Mouse (Mus musculus) heart, embryonic 16.5 days (tissue): ENCODE data around the gene March4. TPM values are rescaled to one million over a fixed set of nuclear protein-coding genes. Genes with fewer than 3 reads are reported as not detected.

Source experiments
- ATAC-seq: fragments of 200-750 bp; cut with Nextera tagmentation; replicated peaks from 2 replicates; pipeline ENCODE4 v1.8.0; 2017; ENCODE audit warnings: moderate number of reproducible peaks; ENCODE audit not compliant: insufficient read depth, low FRiP score; ENCODE audit errors: extremely low read depth
- H3K27ac ChIP-seq: fragments of 300-500 bp; sonication (generic); 2 replicates; pipeline ENCODE4 v1.5.1; 2014; ENCODE audit warnings: mild to moderate bottlenecking, low read length, control low read depth, moderate library complexity
- H3K27me3 ChIP-seq: fragments of 300-500 bp; sonication (generic); 2 replicates; pipeline ENCODE4 v1.6.1; 2014; ENCODE audit warnings: low read length, mixed read lengths; ENCODE audit not compliant: control insufficient read depth, insufficient read depth
- H3K36me3 ChIP-seq: fragments of 300-500 bp; sonication (generic); 2 replicates; pipeline ENCODE4 v1.6.1; 2014; ENCODE audit not compliant: control insufficient read depth, insufficient read depth
- H3K4me1 ChIP-seq: fragments of 300-500 bp; sonication (generic); 2 replicates; pipeline ENCODE4 v1.6.1; 2014; ENCODE audit warnings: low read length, mixed read lengths; ENCODE audit not compliant: control insufficient read depth, insufficient read depth
- H3K4me2 ChIP-seq: fragments of 300-500 bp; sonication (generic); 2 replicates; pipeline ENCODE4 v1.6.1; 2014; ENCODE audit warnings: low read depth, mild to moderate bottlenecking, control low read depth, low read length
- H3K4me3 ChIP-seq: fragments of 300-500 bp; sonication (generic); 2 replicates; pipeline ENCODE4 v1.5.1; 2014; ENCODE audit warnings: mild to moderate bottlenecking, control low read depth, low read length
- H3K9ac ChIP-seq: fragments of 300-500 bp; sonication (generic); 2 replicates; pipeline ENCODE4 v1.6.1; 2014; ENCODE audit warnings: low read length, control low read depth
- H3K9me3 ChIP-seq: fragments of 300-500 bp; sonication (generic); replicated peaks from 2 replicates; pipeline ENCODE4 v1.6.1; 2016; ENCODE audit warnings: low read length; ENCODE audit not compliant: control insufficient read depth
- WGBS: fragments of 180-500 bp; shearing (Covaris S2); extraction: QIAGEN DNeasy Blood & Tissue Kit; methylation state at CpG from one replicate; pipeline ENCODE4 v1.1.7; 2014; 5-methylcytosine and 5-hydroxymethylcytosine counted together
- polyA plus RNA-seq: library from polyadenylated mRNA; unstranded; fragments of >200 nt; fragmentation: Nextera tagmentation; extraction: Ambion mirVana; gene quantifications from 2 replicates; pipeline ENCODE4 v1.2.1, GENCODE M21; 2015

March4 gene
- polyA plus RNA-seq, 1 experiment from 2014 or later, result not detected

GRCm38 (mm10) chr1:72506202-72506601 lies 30.5 kb downstream of the March4 start:
- Histone ChIP-seq H3K27ac (no peak overlapping the region), H3K4me1 (no peaks in the 10 kb centered on the region), H3K4me2 (no peak overlapping the region), H3K27me3 (no peaks in the 10 kb centered on the region), H3K4me3 (no peak overlapping the region), H3K36me3 (no peaks in the 10 kb centered on the region), H3K9ac (no peak overlapping the region), H3K9me3 (no peaks in the 10 kb centered on the region)
- no peak for ATAC-seq
- 48% methylated on average over 10 of the region's 10 CpGs for WGBS

DNA sequence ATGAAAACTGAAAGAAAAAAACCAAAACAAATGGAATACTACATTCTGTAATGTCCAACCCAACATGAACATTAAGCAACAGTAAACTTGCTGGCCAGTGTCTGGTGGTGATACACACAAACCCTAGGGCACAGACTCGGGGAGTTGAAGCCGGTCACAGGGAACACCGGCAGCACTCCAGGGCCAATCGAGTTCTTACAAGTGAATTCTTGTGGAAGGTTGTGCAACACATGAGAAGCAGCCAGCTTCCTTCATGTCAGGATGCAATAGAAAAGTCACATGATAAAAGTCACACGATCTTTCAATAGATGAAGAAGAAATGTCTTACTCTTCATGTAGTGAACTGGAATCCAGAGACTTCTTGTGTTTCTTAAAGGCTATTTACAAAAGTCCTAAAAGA lies 39.1 kb downstream of the March4 start:
- ATAC-seq, result no peak
- 82% methylated on average over 5 of the region's 5 CpGs for WGBS
- Histone ChIP-seq H3K27ac (no peak overlapping the region), H3K27me3 (no peaks in the 10 kb centered on the region), H3K4me3 (no peak overlapping the region), H3K4me1 (no peaks in the 10 kb centered on the region), H3K4me2 (no peak overlapping the region), H3K9me3 (no peaks in the 10 kb centered on the region), H3K9ac (no peak overlapping the region), H3K36me3 (no peaks in the 10 kb centered on the region)

DNA sequence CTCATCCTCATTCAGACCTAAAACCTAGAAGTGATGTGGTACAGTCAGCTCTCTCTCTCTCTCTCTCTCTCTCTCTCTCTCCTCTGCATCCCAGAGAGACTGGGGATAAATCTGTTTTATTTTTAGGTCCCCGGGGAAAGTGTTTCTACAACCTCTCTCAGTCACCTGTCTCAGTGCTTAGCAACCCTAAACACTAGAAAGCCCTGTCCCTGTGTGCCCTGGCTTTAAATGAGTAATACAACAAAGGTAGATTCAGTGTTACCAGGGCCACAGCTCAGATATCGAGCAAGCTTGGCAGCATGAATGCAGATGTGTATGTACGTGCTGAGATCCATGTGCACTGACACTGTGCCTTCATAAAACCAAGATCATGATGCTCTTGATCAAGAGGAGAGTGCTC lies 43.3 kb downstream of the March4 start:
- H3K4me2 ChIP-seq, result no peak overlapping the region
- H3K36me3 ChIP-seq, result no peaks in the 10 kb centered on the region
- no peaks in the 10 kb centered on the region for H3K9me3 ChIP-seq
- H3K9ac ChIP-seq, result no peak overlapping the region
- no peak overlapping the region for H3K27ac ChIP-seq
- ATAC-seq, result no peak
- no peaks in the 10 kb centered on the region for H3K27me3 ChIP-seq
- WGBS, result 64% methylated on average over 3 of the region's 3 CpGs
- H3K4me1 ChIP-seq, result no peaks in the 10 kb centered on the region
- H3K4me3 ChIP-seq, result no peak overlapping the region

DNA sequence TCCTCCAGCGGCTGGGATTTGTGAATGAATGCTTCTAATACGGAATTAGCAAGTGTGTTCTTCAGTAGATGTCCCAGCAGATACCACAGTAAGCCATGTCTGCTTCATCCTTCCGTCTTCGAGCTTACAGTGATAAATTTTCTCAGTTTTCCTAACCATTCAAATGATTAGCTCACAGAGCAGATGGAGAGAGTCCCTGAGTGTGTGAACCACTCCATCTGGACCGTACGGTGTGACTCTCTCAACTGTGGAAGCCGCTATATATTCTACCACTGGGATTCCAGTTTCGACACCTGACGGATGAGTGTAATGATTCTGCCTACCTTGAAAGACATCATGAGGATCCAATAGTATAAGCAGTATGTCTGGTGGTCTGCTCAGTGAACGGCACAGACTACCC lies 44.1 kb downstream of the March4 start:
- 88% methylated on average over 10 of the region's 10 CpGs for WGBS
- no peak overlapping the region for H3K4me3 ChIP-seq
- no peak for ATAC-seq
- no peaks in the 10 kb centered on the region for H3K9me3 ChIP-seq
- no peak overlapping the region for H3K4me2 ChIP-seq
- no peaks in the 10 kb centered on the region for H3K27me3 ChIP-seq
- no peak overlapping the region for H3K9ac ChIP-seq
- H3K4me1 ChIP-seq, result no peaks in the 10 kb centered on the region
- no peaks in the 10 kb centered on the region for H3K36me3 ChIP-seq
- no peak overlapping the region for H3K27ac ChIP-seq

DNA sequence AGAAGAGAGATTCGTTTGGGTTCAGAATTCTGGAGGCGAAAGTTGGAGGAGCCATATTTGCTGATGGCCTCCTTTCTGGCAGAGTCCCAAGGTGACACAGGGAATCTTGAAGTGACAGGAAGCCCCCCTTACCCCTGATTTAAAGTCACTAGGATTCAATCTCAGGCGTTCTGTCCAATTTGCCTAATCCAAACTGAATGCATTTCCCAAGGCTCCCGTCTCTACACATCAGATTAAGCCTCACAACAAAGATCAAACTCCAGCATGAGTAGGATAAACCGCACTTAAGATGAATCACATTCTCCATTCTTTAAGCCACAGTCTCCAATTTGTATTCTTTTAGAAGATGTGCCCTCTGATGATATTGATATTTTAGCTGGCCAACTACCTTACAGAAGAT lies 45.4 kb downstream of the March4 start:
- Histone ChIP-seq H3K9ac (no peak overlapping the region), H3K27ac (no peak overlapping the region), H3K36me3 (no peaks in the 10 kb centered on the region), H3K4me3 (no peak overlapping the region), H3K4me1 (no peaks in the 10 kb centered on the region), H3K4me2 (no peak overlapping the region), H3K27me3 (no peaks in the 10 kb centered on the region), H3K9me3 (no peaks in the 10 kb centered on the region)
- ATAC-seq, result no peak
- 67% methylated on average over 5 of the region's 5 CpGs for WGBS

GRCm38 (mm10) chr1:72490801-72491200 lies 45.9 kb downstream of the March4 start:
- Histone ChIP-seq H3K36me3 (no peaks in the 10 kb centered on the region), H3K9me3 (no peaks in the 10 kb centered on the region), H3K27ac (no peak overlapping the region), H3K4me3 (no peak overlapping the region), H3K4me2 (no peak overlapping the region), H3K9ac (no peak overlapping the region), H3K27me3 (no peaks in the 10 kb centered on the region), H3K4me1 (no peaks in the 10 kb centered on the region)
- WGBS, result 75% methylated on average over 3 of the region's 3 CpGs
- ATAC-seq, result no peak

GRCm38 (mm10) chr1:72490193-72490592 lies 46.5 kb downstream of the March4 start:
- no peak overlapping the region for H3K4me3 ChIP-seq
- no peaks in the 10 kb centered on the region for H3K36me3 ChIP-seq
- no peak overlapping the region for H3K4me2 ChIP-seq
- no peaks in the 10 kb centered on the region for H3K27me3 ChIP-seq
- no peaks in the 10 kb centered on the region for H3K9me3 ChIP-seq
- H3K4me1 ChIP-seq, result no peaks in the 10 kb centered on the region
- H3K27ac ChIP-seq, result no peak overlapping the region
- WGBS, result 7% methylated on average over 8 of the region's 8 CpGs
- no peak overlapping the region for H3K9ac ChIP-seq
- ATAC-seq, result peak; percentile 49; the same call in 1 of the 2 replicates

DNA sequence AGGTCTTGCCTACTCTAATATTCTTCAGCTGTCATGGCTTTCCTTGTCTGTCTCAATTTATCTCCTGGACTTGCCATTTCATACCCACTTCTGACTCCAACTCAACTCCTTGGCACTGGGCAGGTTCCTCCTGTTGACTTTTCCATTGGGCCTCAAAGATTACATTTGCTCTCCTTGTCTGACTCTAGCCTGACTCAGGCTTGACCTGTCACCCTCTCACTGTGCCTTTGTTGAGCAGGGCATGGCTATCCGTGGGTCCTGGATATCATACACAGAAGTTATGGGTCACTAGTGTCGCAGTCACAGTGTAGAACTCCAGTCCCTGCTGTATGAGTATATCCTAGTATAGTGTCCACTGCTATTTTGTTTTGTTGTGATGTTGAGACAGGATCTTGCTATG lies 60.1 kb downstream of the March4 start:
- no peak overlapping the region for H3K4me2 ChIP-seq
- no peak overlapping the region for H3K9ac ChIP-seq
- no peaks in the 10 kb centered on the region for H3K9me3 ChIP-seq
- no peaks in the 10 kb centered on the region for H3K27me3 ChIP-seq
- no peak overlapping the region for H3K4me3 ChIP-seq
- no peaks in the 10 kb centered on the region for H3K4me1 ChIP-seq
- no peak for ATAC-seq
- WGBS, result 72% methylated on average over 2 of the region's 2 CpGs
- no peaks in the 10 kb centered on the region for H3K36me3 ChIP-seq
- no peak overlapping the region for H3K27ac ChIP-seq

DNA sequence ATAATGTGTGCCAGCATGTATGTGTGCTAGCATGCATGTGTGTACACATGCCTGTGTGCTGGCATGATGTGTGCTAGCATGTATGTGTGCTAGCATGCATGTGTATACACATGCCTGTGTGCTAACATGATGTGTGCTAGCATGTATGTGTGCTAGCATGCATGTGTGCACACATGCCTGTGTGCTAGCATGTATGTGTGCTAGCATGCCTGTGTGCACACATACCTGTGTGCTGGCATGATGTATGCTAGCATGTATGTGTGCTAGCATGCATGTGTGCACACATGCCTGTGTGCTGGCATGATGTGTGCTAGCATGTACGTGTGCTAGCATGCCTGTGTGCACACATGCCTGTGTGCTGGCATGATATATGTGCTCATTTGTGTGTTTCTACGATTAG lies 67.7 kb downstream of the March4 start:
- no peaks in the 10 kb centered on the region for H3K9me3 ChIP-seq
- no peak overlapping the region for H3K9ac ChIP-seq
- H3K27me3 ChIP-seq, result no peaks in the 10 kb centered on the region
- no peaks in the 10 kb centered on the region for H3K36me3 ChIP-seq
- no peak overlapping the region for H3K4me2 ChIP-seq
- H3K27ac ChIP-seq, result no peak overlapping the region
- WGBS, result 77% methylated on average over 2 of the region's 2 CpGs
- no peak for ATAC-seq
- no peak overlapping the region for H3K4me3 ChIP-seq
- H3K4me1 ChIP-seq, result no peaks in the 10 kb centered on the region

- Histone ChIP-seq H3K27me3 (no peaks in the 10 kb centered on the region), H3K4me3 (no peak overlapping the region), H3K9ac (no peak overlapping the region), H3K27ac (no peak overlapping the region), H3K4me2 (no peak overlapping the region), H3K9me3 (no peaks in the 10 kb centered on the region), H3K4me1 (no peaks in the 10 kb centered on the region), H3K36me3 (no peaks in the 10 kb centered on the region)
- no peak for ATAC-seq
- WGBS, result 22% methylated on average over 5 of the region's 5 CpGs
These were observed 68.2 kb downstream of the March4 start for GRCm38 (mm10) chr1:72468466-72469003.
